Mouse (Mus musculus) C2C12 (cell line): Measurements from ENCODE around the gene Glb1.

Experiments
- CEBPB ChIP-seq: IDR thresholded peaks from one replicate; pipeline ENCODE4 v1.6.1; 2011; ENCODE audit warnings: low read depth, mild to moderate bottlenecking, control low read depth, moderate library complexity
- CTCF ChIP-seq: IDR thresholded peaks from one replicate; pipeline ENCODE4 v1.5.1; 2011; ENCODE audit not compliant: control insufficient read depth, insufficient read depth, insufficient read length
- FOSL1 ChIP-seq: IDR thresholded peaks from one replicate; pipeline ENCODE4 v1.8.0; 2011; ENCODE audit warnings: mild to moderate bottlenecking, low read length; ENCODE audit not compliant: poor library complexity, insufficient read depth, severe bottlenecking
- MAX ChIP-seq: IDR thresholded peaks from one replicate; pipeline ENCODE4 v1.6.1; 2011; ENCODE audit warnings: mild to moderate bottlenecking, control low read depth
- MYOD1 ChIP-seq: IDR thresholded peaks from one replicate; pipeline ENCODE4 v1.6.1; 2011; ENCODE audit warnings: low read depth; ENCODE audit not compliant: control insufficient read depth, insufficient read length
- MYOG ChIP-seq: IDR thresholded peaks from one replicate; pipeline ENCODE4 v1.6.1; 2011; ENCODE audit not compliant: control insufficient read depth, insufficient read length; ENCODE audit errors: extremely low read depth
- USF1 ChIP-seq: IDR thresholded peaks from one replicate; pipeline ENCODE4 v1.6.1; 2011; ENCODE audit warnings: low read depth, mild to moderate bottlenecking, control low read depth, moderate library complexity

DNA sequence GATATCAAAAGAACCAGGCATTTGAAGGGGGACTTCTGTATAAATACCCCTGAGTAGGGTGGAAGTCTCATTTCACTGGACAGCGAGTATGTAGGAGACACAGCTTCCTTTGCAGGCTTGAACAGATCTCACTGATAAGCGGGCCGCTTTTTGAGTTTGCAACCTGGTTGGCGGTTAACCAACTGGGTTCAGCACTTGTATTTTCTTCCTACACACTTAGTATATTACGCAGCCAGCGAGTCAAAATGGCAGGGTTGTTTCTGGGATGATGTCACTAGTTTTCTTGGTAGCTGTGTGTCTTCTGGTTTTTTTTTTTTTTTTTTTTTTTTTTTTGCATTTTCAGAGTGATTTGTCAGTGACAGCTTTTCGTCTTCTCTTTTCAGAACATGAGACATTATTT lies 20.9 kb downstream of the Glb1 start:
- no peak for TF ChIP-seq CTCF
- no peak for TF ChIP-seq USF1
- no peak for TF ChIP-seq MYOD1
- TF ChIP-seq MAX = no peak
- no peak for TF ChIP-seq CEBPB
- TF ChIP-seq FOSL1 = no peak
- no peak for TF ChIP-seq MYOG
